Mouse (Mus musculus) gastrocnemius, postnatal 14 days (tissue): Measurements from ENCODE around the gene Zfp507. TPM values are rescaled to one million over a fixed set of nuclear protein-coding genes. Genes with fewer than 3 reads are reported as not detected.

ENCODE experiments used
- DNase-seq: peaks from one replicate; pipeline ENCODE4 v3.0.0; 2021; ENCODE audit warnings: mixed read lengths
- intact Hi-C: fragments of 180-260 bp; cut with DNase I; formaldehyde crosslinking; loops from one replicate; pipeline ENCODE4 v1.15.1; 2025; ENCODE audit warnings: low total_unique reads
- total RNA-seq, 2 experiments: library from RNA; stranded (reverse); gene quantifications; 2 replicates each; pipeline ENCODE4 v1.2.3; 2021

Gene Zfp507
- total RNA-seq, 2 experiments from 2014 or later: 15.2 to 16.7 TPM

DNA sequence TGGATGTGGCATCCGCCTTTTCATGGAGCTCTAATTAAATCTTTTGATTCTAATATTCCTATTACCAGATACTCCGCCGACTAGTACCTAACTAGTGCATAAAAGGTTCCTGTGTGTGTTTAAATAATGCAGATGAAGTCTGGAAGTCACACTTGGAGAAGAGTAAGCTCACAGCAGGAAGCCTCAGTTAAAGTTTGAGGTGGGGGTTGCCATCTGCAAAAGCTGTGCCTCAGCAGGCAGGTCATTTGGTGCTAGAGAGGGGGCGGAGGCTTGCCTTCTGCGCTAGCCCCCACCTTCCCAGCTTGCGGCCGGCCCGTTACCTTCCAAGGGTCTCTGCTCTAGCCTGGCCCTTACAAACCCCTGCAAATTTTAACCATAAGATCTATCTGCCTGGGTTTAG, 11.9 kb downstream of the Zfp507 start:
- intact Hi-C loops: no loop called here
- no peak for DNase-seq

DNA sequence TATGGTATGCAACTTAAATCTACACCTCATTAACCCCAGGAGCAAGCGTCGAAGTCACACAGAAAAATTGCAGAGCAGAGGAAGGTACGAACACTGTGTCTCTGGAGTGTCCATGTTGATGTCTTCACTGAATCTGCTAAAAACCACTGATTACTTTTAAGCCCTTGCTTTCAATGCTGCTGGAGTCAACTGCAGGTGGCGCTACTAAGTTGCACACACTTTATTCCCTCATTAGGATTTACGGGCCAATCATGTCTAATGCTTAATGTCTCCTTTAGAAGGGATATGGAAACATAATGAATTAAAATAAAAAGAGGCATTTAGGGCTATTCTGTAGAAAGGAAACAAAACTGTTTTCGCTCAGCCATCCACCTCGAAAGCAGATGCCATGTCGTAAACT, 12.6 kb downstream of the Zfp507 start:
- DNase-seq: peak; percentile 11
- intact Hi-C loops: no loop called here

DNA sequence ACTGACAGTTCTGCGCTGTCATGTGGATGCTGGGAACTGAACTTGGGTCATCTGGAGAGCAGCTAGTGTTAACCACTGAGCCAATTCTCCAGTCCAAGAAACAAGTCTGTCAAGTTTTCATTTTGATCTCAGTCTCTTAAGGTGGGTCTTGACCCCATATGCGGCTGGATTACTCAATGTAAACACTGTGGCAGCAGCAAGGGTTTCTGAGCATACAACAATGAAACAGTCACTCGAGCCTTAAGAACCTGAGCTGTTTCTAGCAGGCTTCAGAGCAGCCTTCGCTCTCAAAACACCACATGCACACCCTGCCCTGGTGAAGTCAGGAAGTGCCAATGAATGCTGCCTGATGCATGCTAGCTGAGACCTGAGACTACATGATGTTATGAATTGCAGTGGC, 17.2 kb downstream of the Zfp507 start:
- DNase-seq: no peak
- intact Hi-C loops: no loop called here

DNA sequence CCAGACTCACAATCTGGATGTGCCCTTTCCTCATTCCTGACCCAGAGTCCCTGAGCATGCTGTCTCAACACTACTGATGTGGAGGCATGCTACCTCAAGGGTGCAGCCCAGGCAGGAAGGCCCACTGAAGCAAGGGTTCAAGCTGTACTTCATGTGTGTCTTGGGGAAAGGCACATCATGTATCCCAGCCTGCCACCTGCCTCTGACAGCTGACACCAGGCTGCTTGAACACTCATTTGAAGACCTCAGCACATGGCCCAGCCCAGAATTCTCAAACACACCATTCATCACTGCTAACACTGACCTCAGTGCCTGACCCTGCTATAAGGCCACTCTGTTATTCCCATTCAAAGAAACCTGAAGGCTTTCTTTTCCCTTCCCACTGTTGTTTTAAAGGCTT, 20.6 kb downstream of the Zfp507 start:
- intact Hi-C loops: no loop called here
- no peak for DNase-seq

DNA sequence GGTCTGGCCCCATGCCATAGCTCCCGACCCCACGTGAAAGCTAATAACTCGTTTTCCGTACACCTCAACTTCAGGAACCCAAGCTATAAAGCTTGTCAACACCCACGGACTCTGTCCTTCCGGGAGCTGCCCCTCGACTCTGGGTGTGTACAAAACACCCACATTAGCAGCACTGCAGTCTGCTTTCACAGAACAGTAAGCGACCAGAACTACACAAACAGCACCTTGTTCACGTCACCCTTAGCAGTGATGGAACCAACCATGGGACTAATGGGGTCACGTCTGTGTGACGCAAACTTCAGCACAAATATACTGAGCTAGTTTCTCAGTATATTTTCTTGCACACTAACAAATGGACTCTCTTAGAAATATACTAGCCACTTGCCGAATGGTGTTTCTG, 28.7 kb downstream of the Zfp507 start:
- intact Hi-C loops: no loop called here
- DNase-seq: no peak

DNA sequence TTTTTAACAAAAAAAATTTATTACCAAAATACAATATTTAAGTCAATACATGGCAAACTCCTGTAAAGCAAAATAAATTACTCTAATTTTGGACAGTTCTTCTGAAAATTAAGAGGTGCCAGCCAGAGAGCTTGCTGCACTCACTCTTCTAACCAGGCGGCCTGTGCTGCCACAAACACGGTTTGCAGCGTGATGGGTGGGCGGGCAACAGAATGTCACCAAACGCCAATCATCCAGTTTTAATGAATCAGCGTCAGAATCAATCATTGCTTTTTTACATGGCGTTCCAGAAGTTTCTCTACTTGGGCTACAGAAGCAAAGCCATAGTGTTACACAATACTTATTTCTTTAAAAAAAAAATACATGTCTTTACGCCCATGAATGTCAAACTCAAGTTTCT, 30.5 kb downstream of the Zfp507 start:
- intact Hi-C loops: no loop called here
- DNase-seq: no peak

DNA sequence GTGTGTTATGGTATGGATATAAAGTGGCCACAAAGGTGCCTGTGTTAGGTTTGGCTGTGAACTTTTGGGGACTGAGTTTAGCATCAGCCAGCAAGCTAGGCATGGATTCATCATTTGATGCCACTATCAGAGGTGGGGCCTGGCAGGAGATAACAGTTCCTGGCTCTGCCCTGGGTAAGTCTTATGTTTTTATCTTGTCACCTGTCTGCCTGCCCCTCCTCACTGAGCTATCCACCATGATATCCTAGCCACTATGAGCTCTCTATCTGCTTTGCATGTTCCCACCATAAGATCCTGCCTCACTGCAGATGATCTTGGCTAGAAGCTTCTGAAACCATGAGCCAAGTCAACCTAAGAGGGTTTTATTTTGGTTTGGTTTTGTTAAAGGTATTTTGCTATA, 31.7 kb downstream of the Zfp507 start:
- no peak for DNase-seq
- intact Hi-C loops: no loop called here

DNA sequence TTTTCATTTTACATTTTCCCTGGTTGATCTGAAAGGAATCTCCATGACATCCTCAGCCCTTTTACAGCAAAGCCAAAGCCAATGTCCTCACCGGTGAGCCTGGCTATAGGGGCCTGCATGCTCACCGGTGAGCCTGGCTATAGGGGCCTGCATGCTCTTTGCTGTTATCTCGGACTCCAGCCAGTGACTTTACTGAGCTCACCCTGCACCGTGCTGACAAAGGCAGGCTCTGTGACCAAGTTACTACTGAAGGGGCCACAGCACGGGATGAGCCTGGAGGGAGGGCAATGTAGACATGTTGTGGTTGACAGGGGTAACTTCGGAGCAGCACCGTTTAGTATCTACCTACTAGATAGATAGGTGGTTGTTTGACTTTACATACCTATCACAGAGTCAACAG, 32.7 kb downstream of the Zfp507 start:
- intact Hi-C loops: no loop called here
- no peak for DNase-seq

DNA sequence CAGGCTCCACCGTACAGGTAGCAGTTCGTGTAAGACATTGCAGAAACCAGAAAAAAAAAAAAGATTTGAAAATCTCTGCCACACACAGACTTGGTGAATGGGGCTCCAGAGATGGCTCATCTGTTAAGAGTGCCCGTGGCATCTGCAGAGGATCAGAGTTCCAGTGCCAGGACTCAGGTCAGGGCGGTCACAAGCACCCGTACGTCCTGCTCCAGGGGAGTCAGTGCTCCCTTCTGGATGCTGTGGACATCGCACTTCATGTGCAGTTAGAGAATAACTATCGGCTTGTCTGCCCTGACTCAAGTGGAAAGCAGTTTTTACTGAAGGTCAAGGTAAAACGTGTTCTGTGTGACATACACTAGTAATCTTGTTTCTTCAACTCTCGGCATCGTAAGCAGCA, 38.3 kb downstream of the Zfp507 start:
- no peak for DNase-seq
- intact Hi-C loops: no loop called here

DNA sequence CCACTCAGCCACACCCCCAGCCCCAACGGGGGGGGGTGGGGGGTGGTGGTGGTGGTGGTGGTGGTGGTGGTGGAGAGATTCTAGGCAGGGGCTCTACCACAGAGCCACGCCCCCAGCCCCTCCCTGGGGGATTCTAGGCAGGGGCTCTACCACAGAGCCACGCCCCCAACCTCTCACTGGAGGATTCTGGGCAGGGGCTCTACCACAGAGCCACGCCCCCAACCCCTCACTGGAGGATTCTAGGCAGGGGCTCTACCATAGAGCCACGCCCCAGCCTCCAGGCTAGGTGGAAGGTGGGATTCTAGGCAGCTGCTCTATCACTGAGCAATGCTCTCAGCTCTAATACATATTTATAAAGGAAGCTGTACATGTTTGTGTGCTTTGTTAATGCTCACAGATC, 41.0 kb downstream of the Zfp507 start:
- DNase-seq: no peak
- intact Hi-C loops: no loop called here

DNA sequence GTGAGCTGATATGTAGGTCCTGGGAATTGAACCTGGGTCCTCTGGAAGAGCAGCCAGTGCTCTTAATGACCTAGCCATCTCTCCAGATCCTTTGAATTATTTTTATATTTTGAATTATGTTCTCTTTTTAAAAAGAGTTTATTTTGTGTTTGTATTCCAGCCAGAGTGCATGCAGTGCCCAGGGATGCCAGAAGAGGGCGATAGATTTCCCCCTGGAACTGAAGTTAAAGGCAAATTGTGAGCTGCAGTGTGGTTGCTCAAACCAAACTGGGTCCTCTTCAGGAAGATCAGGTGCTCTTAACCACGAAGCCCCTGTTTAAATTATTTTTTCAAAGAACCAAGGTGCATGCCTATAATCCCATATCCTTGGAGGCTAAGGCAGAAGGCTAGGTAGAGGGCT, 43.2 kb downstream of the Zfp507 start:
- intact Hi-C loops: no loop called here
- DNase-seq: no peak

DNA sequence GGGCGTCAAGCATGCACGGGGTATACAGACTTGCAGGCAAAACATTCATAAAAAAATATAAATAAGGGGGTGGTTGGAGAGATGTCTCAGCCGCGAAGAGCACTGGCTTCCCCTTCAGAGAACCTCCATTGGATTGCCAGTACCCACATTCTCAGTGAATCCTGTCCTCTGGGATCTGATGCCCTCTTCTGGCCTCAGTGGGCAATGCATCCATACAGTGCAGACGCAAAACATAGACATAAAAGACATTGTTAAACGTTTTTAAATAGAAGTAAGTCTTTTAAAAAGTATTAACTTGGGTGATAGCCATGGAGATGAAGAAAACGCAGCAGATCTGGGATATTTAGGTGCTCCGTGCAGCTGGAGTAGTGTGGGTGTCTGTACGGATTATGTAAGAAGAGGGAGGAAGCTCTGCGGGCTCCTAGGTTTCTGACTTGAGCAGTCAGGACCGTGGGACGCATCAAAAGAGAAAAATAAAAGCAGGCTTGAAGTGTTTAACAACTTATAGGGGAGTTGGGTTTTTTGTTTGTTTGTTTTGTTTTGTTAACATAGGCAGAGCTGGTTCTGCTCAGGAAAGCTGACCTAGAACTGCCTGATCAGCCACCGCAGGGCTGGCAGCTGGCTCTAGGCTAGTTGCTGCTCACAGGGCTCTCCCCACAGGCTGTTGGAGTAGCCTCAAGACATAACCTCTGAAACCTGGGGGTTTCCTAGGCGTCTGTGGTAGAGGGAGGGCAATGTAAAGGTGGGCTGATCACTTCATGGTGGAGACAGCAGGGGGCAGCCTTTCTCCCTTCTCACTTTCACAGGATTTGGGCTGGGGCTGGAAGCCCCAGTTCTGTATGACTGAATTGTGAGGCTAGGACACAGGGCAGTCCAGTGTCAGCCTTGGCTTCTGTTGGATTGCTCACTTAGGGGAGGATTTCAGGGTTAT, 46.0 kb downstream of the Zfp507 start:
- no peak for DNase-seq
- intact Hi-C loops: no loop called here

DNA sequence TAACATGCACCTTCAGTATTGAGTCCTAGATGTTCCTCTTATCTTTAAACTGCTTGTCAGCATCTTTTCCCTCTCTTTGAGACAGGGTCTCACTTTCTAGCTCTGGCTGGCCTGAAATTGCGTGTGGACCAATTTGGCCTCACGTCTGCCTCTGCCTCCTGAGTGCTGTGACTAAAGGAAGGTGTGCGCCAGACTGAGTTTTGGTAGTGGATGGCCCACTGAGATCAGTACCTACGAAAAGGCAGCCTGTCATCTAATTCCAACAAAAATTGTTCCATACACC, 48.0 kb downstream of the Zfp507 start:
- DNase-seq: no peak
- intact Hi-C loops: no loop called here

DNA sequence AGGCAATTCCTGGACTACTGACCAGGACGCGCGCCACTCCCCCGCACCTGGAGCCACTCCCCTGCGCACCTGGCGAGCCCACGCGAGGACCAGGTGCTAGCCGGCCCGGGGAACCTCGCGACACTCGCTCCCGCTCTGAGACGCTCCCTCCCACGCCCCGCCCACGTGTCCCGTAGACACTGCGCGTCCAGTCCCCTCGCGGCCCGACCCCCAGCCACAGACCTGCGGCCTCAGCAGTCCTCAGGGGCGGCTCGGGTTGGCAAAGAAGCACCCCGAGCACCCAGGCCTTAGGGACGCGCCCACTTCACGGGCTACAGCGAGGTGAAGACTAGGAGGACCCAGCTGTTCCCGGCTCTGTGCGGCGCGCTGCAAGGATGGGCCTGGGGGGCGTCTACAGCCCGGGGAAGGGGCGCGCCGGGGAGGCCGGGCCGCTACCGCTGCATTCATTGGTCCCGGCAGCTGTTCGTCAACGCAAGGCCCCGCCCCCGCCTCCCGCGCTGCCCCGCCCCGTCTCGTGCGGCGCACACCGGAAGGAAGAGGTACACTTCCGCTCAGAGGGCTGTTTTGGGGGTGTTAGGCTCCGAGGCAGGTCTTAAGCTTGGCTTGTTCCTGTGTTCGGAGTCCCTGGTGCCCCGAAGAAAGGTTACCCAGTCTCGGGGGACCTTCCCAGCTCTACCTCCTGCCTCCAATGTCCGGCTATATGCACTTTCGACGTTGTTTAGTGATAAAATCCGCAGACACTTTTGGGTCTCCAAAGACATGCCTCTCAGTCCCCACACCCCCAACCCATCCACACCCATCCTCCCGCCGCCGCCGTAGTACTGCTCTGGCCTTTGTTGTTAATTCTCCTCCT, 48.5 kb downstream of the Zfp507 start, which contains the start of gene Dpy19l3:
TSS of gene Dpy19l3 (minus strand) at position 422 of the 853 bp plus-strand sequence.
- intact Hi-C loops: no loop called here

DNA sequence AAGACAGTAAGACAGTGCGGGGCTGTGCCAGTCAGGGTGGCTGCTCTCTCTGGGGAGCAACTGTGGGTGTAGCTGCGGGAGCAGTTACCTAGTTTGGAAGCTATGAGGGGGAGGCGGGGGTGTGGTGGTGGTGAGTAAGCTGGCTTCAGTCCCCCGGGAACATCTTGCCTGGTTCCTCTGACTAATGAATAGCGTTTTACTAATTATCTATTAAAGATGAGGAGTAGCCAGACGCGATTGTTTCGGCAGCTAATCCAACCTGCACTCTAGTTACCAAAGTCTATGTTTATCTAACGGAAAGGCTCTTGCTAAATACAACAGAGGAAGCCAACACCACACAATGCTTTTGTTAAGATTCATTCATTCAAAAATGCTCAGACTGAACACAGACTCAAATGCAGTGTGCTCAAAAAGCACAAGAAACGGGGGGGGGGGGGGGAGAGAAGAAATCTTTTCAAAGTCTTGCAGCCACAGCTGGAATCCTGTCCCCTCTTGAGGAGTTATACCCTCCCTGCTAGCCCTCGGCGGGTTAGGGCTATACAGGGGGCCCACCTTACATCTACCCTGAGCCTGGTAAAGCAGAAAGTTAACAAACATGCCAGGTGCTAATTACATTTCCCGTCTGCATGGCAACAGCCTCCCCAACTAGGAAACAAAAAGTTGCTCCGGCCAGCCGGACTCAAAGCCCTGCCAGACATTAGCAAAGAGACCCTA, 49.3 kb downstream of the Zfp507 start:
- DNase-seq: no peak
- intact Hi-C loops: no loop called here

More for the DNA sequence above, 48.5 kb downstream of the Zfp507 start, which contains the start of gene Dpy19l3:
- DNase-seq: peak; percentile 85

DNA sequence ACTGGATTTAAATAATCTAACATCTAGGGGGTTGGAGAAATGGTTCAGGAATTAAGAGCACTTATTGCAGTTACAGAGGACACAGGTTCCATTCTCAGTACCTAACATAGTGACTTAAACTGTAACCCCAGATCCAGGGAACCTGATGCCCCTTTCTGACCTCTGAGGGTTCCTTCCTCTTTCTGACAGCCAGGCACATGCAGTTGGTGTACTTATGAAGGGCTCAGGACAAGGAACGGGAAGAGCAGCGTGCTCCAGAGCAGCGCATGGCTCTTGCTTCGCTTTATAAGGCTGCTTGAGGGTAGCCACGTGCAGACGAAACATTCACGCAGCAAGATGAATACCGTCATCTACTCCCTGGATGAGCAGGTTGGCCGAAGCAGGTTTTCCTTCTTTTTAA, 51.9 kb downstream of the Zfp507 start:
- no peak for DNase-seq
- intact Hi-C loops: no loop called here

DNA sequence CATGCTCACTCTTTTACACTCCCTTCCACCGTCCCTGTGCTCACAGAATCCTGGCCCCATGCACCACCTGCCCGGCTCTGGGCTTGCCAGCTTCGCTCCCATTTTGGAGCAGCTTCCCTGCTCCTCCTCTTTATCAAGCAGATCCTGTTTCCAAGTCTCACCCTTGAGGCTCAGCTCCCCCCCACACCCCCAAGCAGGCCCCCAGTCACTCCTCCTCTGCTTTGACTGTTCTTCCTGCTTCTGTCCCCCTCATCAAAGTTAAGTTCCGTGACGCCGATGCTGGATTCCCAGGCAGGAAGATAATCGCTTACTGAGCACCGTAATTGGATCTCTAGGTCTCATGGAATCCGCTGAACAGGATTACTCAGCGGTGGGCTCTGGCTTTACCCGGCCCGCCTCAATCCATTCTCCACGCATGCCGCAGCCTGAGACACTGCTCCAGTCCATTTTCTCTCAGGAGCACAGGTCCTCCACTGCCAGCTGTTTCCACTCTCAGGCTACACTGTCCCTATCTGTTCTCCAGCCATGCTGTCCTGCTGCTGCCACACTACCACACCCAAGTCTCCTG, 55.3 kb downstream of the Zfp507 start:
- intact Hi-C loops: no loop called here
- no peak for DNase-seq

DNA sequence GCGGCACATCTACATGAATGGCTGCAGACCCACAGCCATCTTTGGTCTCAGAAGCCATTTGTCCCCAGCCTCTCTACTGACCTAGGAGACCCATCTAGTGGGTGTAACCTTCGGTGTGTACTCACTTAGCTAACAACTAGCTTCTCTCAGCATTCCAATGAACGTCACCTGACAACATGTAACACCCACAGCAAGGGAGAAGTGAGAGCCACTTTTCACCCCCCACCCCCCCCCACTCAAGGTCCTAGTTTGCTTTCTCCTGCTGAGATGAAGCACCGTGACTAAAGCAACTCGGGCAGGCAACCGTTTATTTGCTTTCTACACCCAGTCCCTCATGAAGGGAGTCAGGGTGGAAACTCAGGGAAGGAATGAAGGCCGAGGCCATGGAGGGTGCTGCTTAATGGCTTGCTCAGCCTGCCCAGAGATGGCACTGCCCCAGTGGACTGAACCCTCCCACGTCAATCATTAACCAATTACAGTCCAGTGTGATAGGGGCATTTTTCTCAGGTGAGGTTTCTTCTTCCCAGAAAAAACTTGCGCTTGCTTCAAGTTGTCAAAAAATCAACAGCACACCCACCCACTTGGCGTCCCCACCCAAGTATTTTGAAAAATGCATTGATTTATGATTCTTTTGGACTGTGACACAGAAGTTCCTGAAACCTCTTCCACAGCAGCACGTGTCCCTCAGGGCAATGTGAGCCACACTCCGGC, 56.0 kb downstream of the Zfp507 start:
- intact Hi-C loops: no loop called here
- no peak for DNase-seq

DNA sequence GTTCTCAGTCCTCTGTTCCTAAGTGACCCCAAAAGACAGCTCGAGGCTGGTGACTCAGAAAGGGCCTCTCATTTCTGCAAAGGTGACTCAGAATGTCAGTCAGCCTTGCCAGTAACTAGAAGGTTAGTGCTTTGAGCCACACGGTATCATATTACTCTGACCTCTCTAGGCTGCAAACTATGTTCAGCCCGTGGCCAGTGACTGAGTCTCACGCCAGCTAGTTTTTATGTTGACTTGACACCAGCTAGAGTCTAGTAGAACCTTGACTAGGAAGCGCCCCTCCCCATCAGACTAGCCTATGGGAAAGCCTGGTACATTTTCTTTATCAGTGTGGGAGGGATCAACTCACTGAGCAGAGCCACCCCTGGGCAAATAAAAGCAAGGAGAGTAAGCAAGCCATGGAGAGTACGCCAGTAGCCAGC, 57.5 kb downstream of the Zfp507 start:
- DNase-seq: no peak
- intact Hi-C loops: no loop called here
